Mouse (Mus musculus): ENCODE results near the gene Mfsd12.

The Mfsd12 gene

GRCm38 (mm10) chr10:81383802-81384604 is 26.7 kb downstream of the Mfsd12 start, which contains the start of the genes Dohh and Gm48551:
Gene Dohh (plus strand): TSS chr10:81384428.
Gene Gm48551 (plus strand): TSS chr10:81384466.
- peak; percentile 96 for DNase-seq (ENCODE audit: low spot score)

- no peak for DNase-seq (ENCODE audit: low spot score)
Observed at GRCm38 (mm10) chr10:81384605-81384982, 27.3 kb downstream of the Mfsd12 start.

- DNase-seq (ENCODE audit: low spot score): no peak
Observed at GRCm38 (mm10) chr10:81385603-81386306, 28.5 kb downstream of the Mfsd12 start.

- DNase-seq (ENCODE audit: low spot score): no peak
Observed at GRCm38 (mm10) chr10:81387716-81388115, 30.4 kb downstream of the Mfsd12 start.

GRCm38 (mm10) chr10:81388505-81389055 is 31.3 kb downstream of the Mfsd12 start, which contains the start of gene Gm48552:
Gene Gm48552 (plus strand): TSS chr10:81389005.
- DNase-seq (ENCODE audit: low spot score): no peak

- no peak for DNase-seq (ENCODE audit: low spot score)
Observed at GRCm38 (mm10) chr10:81389373-81389772, 32.1 kb downstream of the Mfsd12 start.

GRCm38 (mm10) chr10:81389801-81390677 is 32.7 kb downstream of the Mfsd12 start:
- DNase-seq (ENCODE audit: low spot score): peak; percentile 59

- DNase-seq (ENCODE audit: low spot score): no peak
Observed at GRCm38 (mm10) chr10:81390678-81390965, 33.3 kb downstream of the Mfsd12 start.

GRCm38 (mm10) chr10:81392270-81392669 is 35.0 kb downstream of the Mfsd12 start:
- DNase-seq (ENCODE audit: low spot score): no peak

GRCm38 (mm10) chr10:81392781-81393185 is 35.5 kb downstream of the Mfsd12 start, which contains the start of gene Smim24:
Gene Smim24 (plus strand): TSS chr10:81393051.
- no peak for DNase-seq (ENCODE audit: low spot score)

GRCm38 (mm10) chr10:81393456-81394063 is 36.3 kb downstream of the Mfsd12 start:
- no peak for DNase-seq (ENCODE audit: low spot score)

GRCm38 (mm10) chr10:81395127-81395526 is 37.8 kb downstream of the Mfsd12 start:
- DNase-seq (ENCODE audit: low spot score): no peak

- DNase-seq (ENCODE audit: low spot score): no peak
Observed at GRCm38 (mm10) chr10:81395865-81396264, 38.6 kb downstream of the Mfsd12 start.

- DNase-seq (ENCODE audit: low spot score): no peak
Observed at GRCm38 (mm10) chr10:81396749-81397148, 39.5 kb downstream of the Mfsd12 start.

GRCm38 (mm10) chr10:81399296-81399695 is 42.0 kb downstream of the Mfsd12 start:
- DNase-seq (ENCODE audit: low spot score): no peak

GRCm38 (mm10) chr10:81399798-81400308 is 42.6 kb downstream of the Mfsd12 start:
- no peak for DNase-seq (ENCODE audit: low spot score)

GRCm38 (mm10) chr10:81400371-81401204 is 43.3 kb downstream of the Mfsd12 start:
- no peak for DNase-seq (ENCODE audit: low spot score)

- no peak for DNase-seq (ENCODE audit: low spot score)
Observed at GRCm38 (mm10) chr10:81401205-81401520, 43.9 kb downstream of the Mfsd12 start.

GRCm38 (mm10) chr10:81401521-81402226 is 44.4 kb downstream of the Mfsd12 start:
- DNase-seq (ENCODE audit: low spot score): no peak

- DNase-seq (ENCODE audit: low spot score): no peak
Observed at GRCm38 (mm10) chr10:81402227-81402765, 45.0 kb downstream of the Mfsd12 start.
